Mouse (Mus musculus) hindbrain, postnatal 0 days (tissue): ENCODE data around the gene Ibsp. TPM values are rescaled to one million over a fixed set of nuclear protein-coding genes. Genes with fewer than 3 reads are reported as not detected.

ENCODE experiments used
- ATAC-seq: fragments of 200-750 bp; cut with Nextera tagmentation; 2 replicates; pipeline ENCODE4 v1.8.0; 2017; ENCODE audit warnings: mild to moderate bottlenecking, moderate TSS enrichment, moderate library complexity
- DNase-seq: peaks from one replicate; pipeline ENCODE4 v3.0.0-alpha.2; 2015; ENCODE audit warnings: low spot score
- H3K27ac ChIP-seq: fragments of 300-500 bp; sonication (generic); 2 replicates; pipeline ENCODE4 v1.5.1; 2014; ENCODE audit warnings: mild to moderate bottlenecking
- H3K27me3 ChIP-seq: fragments of 300-500 bp; sonication (generic); 2 replicates; pipeline ENCODE4 v1.6.1; 2014; ENCODE audit warnings: low read length, mixed read lengths; ENCODE audit not compliant: insufficient read depth
- H3K36me3 ChIP-seq: fragments of 300-500 bp; sonication (generic); 2 replicates; pipeline ENCODE4 v1.6.1; 2014; ENCODE audit warnings: low read length, mixed read lengths; ENCODE audit not compliant: insufficient read depth
- H3K4me1 ChIP-seq: fragments of 300-500 bp; sonication (generic); 2 replicates; pipeline ENCODE4 v1.6.1; 2014; ENCODE audit warnings: antibody characterized with exemption, low read length, mixed read lengths; ENCODE audit not compliant: insufficient read depth
- H3K4me2 ChIP-seq: fragments of 300-500 bp; sonication (generic); 2 replicates; pipeline ENCODE4 v1.6.1; 2014; ENCODE audit warnings: low read depth, mild to moderate bottlenecking, low read length, moderate library complexity, mixed read lengths
- H3K4me3 ChIP-seq: fragments of 300-500 bp; sonication (generic); 2 replicates; pipeline ENCODE4 v1.5.1; 2014; ENCODE audit warnings: low read length
- H3K9ac ChIP-seq: fragments of 300-500 bp; sonication (generic); replicated peaks from 2 replicates; pipeline ENCODE4 v1.6.1; 2014; ENCODE audit warnings: mild to moderate bottlenecking, low read length, moderate library complexity, mixed read lengths
- H3K9me3 ChIP-seq: fragments of 300-500 bp; sonication (generic); 2 replicates; pipeline ENCODE4 v1.6.1; 2016; ENCODE audit warnings: low read length, mixed read lengths
- CTCF ChIP-seq: IDR thresholded peaks from 2 replicates; pipeline ENCODE4 v1.5.1; 2016; ENCODE audit warnings: antibody characterized with exemption, control low read depth, low read depth
- WGBS: fragments of 180-500 bp; shearing (Covaris S2); extraction: QIAGEN DNeasy Blood & Tissue Kit; methylation state at CpG from one replicate; pipeline ENCODE4 v1.1.7; 2014; 5-methylcytosine and 5-hydroxymethylcytosine counted together
- microRNA-seq, 2 experiments: library from miRNA; unstranded; fragments of <30 nt; microRNA quantifications; one replicate each; pipeline ENCODE4; 2016
- polyA plus RNA-seq: library from polyadenylated mRNA; unstranded; fragments of >200 nt; fragmentation: Nextera tagmentation; extraction: Ambion mirVana; gene quantifications from 2 replicates; pipeline ENCODE4 v1.2.1, GENCODE M21; 2015
- total RNA-seq: library from RNA; depleted of rRNA; stranded (reverse); fragments of >200 nt; gene quantifications from 2 replicates; pipeline ENCODE4 v1.2.3, GENCODE M21; 2014; rRNA removed

Gene Ibsp
- total and polyA plus RNA-seq, 2 experiments from 2014 or later: 0.20 to 0.37 TPM

DNA sequence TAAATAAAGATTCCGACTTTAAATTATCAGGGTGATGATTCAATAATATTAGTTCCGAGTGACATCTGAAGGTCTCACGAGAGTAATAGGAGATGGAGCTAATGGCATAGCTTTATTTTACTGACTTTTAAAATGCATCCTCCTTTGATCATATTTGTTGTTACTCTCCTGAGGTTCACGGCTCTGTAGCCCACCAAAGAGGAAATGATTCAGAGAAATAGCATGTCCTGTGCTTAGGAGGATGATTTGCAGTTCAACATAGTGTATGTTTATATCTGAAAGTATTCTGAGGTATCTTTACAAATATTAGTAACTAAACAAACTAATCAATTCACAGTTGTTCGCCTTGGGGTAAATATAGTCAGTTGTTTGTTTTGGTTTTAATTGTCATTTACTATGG is 58.6 kb downstream of the Ibsp start:
- no peak for DNase-seq
- Histone ChIP-seq H3K9ac (no peak overlapping the region), H3K9me3 (no peaks in the 10 kb centered on the region), H3K36me3 (no peaks in the 10 kb centered on the region), H3K4me3 (no peak overlapping the region), H3K4me1 (no peaks in the 10 kb centered on the region), H3K27ac (no peak overlapping the region), H3K4me2 (no peak overlapping the region), H3K27me3 (no peaks in the 10 kb centered on the region)
- no peak for ATAC-seq
- 84% methylated on average over 5 of the region's 5 CpGs for WGBS
- no peak for TF ChIP-seq CTCF

DNA sequence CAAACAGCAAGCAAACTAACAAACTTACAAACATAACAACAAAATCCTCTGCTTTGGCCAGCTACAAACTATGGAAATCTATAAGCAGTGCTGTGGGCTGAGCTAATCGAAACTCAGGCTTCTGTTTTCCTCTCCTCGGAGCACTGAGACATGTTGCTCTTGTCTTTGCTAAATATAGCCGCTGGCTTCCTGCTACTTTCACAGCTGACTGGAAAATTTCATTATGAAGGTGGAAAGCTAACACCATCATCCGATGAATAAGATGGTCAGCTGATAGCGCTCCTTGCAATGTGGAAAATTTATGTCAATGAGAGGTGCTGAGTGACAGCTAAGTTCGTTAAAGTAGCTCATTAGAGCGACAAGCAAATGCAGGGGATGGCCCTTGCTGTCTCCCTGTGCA is 59.6 kb downstream of the Ibsp start:
- 57% methylated on average over 7 of the region's 7 CpGs for WGBS
- Histone ChIP-seq H3K27ac (no peak overlapping the region), H3K27me3 (no peaks in the 10 kb centered on the region), H3K4me2 (no peak overlapping the region), H3K36me3 (no peaks in the 10 kb centered on the region), H3K4me1 (no peaks in the 10 kb centered on the region), H3K9ac (no peak overlapping the region), H3K4me3 (no peak overlapping the region), H3K9me3 (no peaks in the 10 kb centered on the region)
- DNase-seq: no peak
- ATAC-seq: no peak
- TF ChIP-seq CTCF: no peak

DNA sequence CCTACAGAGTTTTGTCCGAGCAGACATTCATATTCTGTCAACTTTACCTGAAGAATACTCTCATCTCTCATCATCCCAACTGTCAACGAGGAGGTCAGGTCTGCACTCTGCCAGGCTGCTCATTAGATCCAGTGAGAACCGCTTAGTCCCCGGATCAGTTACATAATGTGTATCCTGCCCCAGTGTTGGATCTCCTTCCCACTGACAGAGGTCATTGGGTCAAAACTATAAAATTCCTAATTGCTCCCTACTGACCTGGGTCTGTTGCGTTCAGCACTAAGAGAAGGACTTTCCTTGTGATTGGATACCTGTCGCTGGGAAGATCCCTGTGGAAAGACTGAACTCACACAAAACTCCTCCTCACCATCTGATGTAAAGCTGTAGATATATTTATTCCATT is 60.3 kb downstream of the Ibsp start:
- no peaks in the 10 kb centered on the region for H3K4me1 ChIP-seq
- 76% methylated on average over 6 of the region's 6 CpGs for WGBS

More for the DNA sequence above, 60.3 kb downstream of the Ibsp start:
- no peaks in the 10 kb centered on the region for H3K36me3 ChIP-seq
- no peak for TF ChIP-seq CTCF
- no peak overlapping the region for H3K27ac ChIP-seq
- ATAC-seq (no peak), DNase-seq (no peak)
- no peaks in the 10 kb centered on the region for H3K27me3 ChIP-seq
- H3K4me3 ChIP-seq: no peak overlapping the region
- no peaks in the 10 kb centered on the region for H3K9me3 ChIP-seq
- H3K4me2 ChIP-seq: no peak overlapping the region
- no peak overlapping the region for H3K9ac ChIP-seq

Small RNA genes within 50 kb of the gene (microRNA-seq; reads per million reads assigned to microRNA genes)
- 0 reads per million in 2 experiments for gene Gm23616

Other genes with a start within 250 kb of the Ibsp start
- gene Gm17660, start 221.6 kb upstream of the Ibsp start, total RNA-seq: 0.58 TPM in 1 of 2 replicates, not detected in the other
- 0.61 TPM in 1 of 2 replicates, not detected in the other for gene Gm17660, start 221.6 kb upstream of the Ibsp start, polyA plus RNA-seq
- 660 and 723 TPM in 2 replicates for gene Sparcl1, start 185.4 kb upstream of the Ibsp start, total RNA-seq
- gene Sparcl1, start 185.4 kb upstream of the Ibsp start, polyA plus RNA-seq: 782 and 913 TPM in 2 replicates
- not detected in 2 replicates for gene Dspp, start 128.5 kb upstream of the Ibsp start, total RNA-seq
- not detected in 2 replicates for gene Dspp, start 128.5 kb upstream of the Ibsp start, polyA plus RNA-seq
- 0.26 TPM in 1 of 2 replicates, not detected in the other for gene Dmp1, start 96.6 kb upstream of the Ibsp start, total RNA-seq
- 0.21 and 0.24 TPM in 2 replicates for gene Dmp1, start 96.6 kb upstream of the Ibsp start, polyA plus RNA-seq
- gene Mepe, start 26.2 kb downstream of the Ibsp start, total RNA-seq: not detected in 2 replicates
- not detected in 2 replicates for gene Mepe, start 26.2 kb downstream of the Ibsp start, polyA plus RNA-seq
- 13.2 and 18.7 TPM in 2 replicates for gene Spp1, start 135.9 kb downstream of the Ibsp start, total RNA-seq
- 30.0 and 35.6 TPM in 2 replicates for gene Spp1, start 135.9 kb downstream of the Ibsp start, polyA plus RNA-seq
- 20.8 and 23.7 TPM in 2 replicates for gene Pkd2, start 160.3 kb downstream of the Ibsp start, total RNA-seq
- 5.3 and 6.0 TPM in 2 replicates for gene Pkd2, start 160.3 kb downstream of the Ibsp start, polyA plus RNA-seq
- 2.9 and 4.3 TPM in 2 replicates for gene BC005561, start 209.2 kb downstream of the Ibsp start, total RNA-seq
- gene BC005561, start 209.2 kb downstream of the Ibsp start, polyA plus RNA-seq: 8.9 and 9.4 TPM in 2 replicates